Mouse (Mus musculus) liver, postnatal 0 days (tissue): ENCODE results near the gene Cd300ld5.

Experiments
- CTCF ChIP-seq: sonication (generic); IDR thresholded peaks from 2 replicates; pipeline ENCODE4 v1.5.1; 2016; ENCODE audit warnings: antibody characterized with exemption, low read depth
- EP300 ChIP-seq: IDR thresholded peaks from 2 replicates; pipeline ENCODE4 v1.6.1; 2016; ENCODE audit warnings: antibody characterized with exemption, low read depth, mild to moderate bottlenecking

GRCm38 (mm10) chr11:115049282-115049895 lies 11.8 kb upstream of the Cd300ld5 start:
- TF ChIP-seq CTCF (peak; percentile 49), EP300 (no peak)
